Mouse (Mus musculus): ENCODE results near the gene Egfl7. TPM values are rescaled to one million over a fixed set of nuclear protein-coding genes. Genes with fewer than 3 reads are reported as not detected.

The Egfl7 gene
- polyA plus RNA-seq, 1 experiment from 2014 or later = 50.0 TPM

GRCm38 (mm10) chr2:26638572-26638971 lies 58.8 kb downstream of the Egfl7 start:
- no peak for DNase-seq (ENCODE audit: low spot score)

- peak; percentile 81 for DNase-seq (ENCODE audit: low spot score)
Observed at GRCm38 (mm10) chr2:26639083-26639482, 59.3 kb downstream of the Egfl7 start.

- DNase-seq (ENCODE audit: low spot score) = peak; percentile 95
Observed at GRCm38 (mm10) chr2:26639838-26640830, 60.3 kb downstream of the Egfl7 start.

GRCm38 (mm10) chr2:26641006-26641647 lies 61.3 kb downstream of the Egfl7 start:
- no peak for DNase-seq (ENCODE audit: low spot score)

MicroRNAs within 50 kb of the gene (microRNA counts, 519-probe panel; counts per million panel counts)
- microRNA mmu-miR-126-3p = 7,678 counts per million, percentile 96 among the panel's probes with 10 or more counts
- 4,437 counts per million, percentile 80 among the panel's probes with 10 or more counts for microRNA mmu-miR-126-5p

Small RNAs within 50 kb of the gene (microRNA-seq; reads per million reads assigned to microRNA genes)
- not detected for gene Mir126a (ENCODE audit: borderline number of aligned reads)
- not detected for gene Mir126b (ENCODE audit: borderline number of aligned reads)

Other genes starting within 250 kb of the Egfl7 start
- 22.2 and 24.5 TPM in 2 replicates for gene Dnlz, start 227.9 kb upstream of the Egfl7 start, polyA plus RNA-seq (2015; fragmentation: Nextera tagmentation; extraction: Ambion mirVana)
- gene Card9, start 219.1 kb upstream of the Egfl7 start, polyA plus RNA-seq (2015; fragmentation: Nextera tagmentation; extraction: Ambion mirVana) = 15.9 and 17.1 TPM in 2 replicates
- 14.2 and 19.4 TPM in 2 replicates for gene Snapc4, start 199.4 kb upstream of the Egfl7 start, polyA plus RNA-seq (2015; fragmentation: Nextera tagmentation; extraction: Ambion mirVana)
- 164 and 184 TPM in 2 replicates for gene Entr1, start 190.7 kb upstream of the Egfl7 start, polyA plus RNA-seq (2015; fragmentation: Nextera tagmentation; extraction: Ambion mirVana)
- 81.8 and 83.4 TPM in 2 replicates for gene Pmpca, start 190.7 kb upstream of the Egfl7 start, polyA plus RNA-seq (2015; fragmentation: Nextera tagmentation; extraction: Ambion mirVana)
- gene Inpp5e, start 170.8 kb upstream of the Egfl7 start, polyA plus RNA-seq (2015; fragmentation: Nextera tagmentation; extraction: Ambion mirVana) = 13.9 and 14.1 TPM in 2 replicates
- 12.4 and 12.9 TPM in 2 replicates for gene Sec16a, start 134.8 kb upstream of the Egfl7 start, polyA plus RNA-seq (2015; fragmentation: Nextera tagmentation; extraction: Ambion mirVana)
- gene Notch1, start 63.4 kb upstream of the Egfl7 start, polyA plus RNA-seq (2015; fragmentation: Nextera tagmentation; extraction: Ambion mirVana) = 44.3 and 54.9 TPM in 2 replicates
- gene Gm20532, start 6.6 kb downstream of the Egfl7 start, polyA plus RNA-seq (2015; fragmentation: Nextera tagmentation; extraction: Ambion mirVana) = not detected in 2 replicates
- gene Agpat2, start 24.4 kb downstream of the Egfl7 start, polyA plus RNA-seq (2015; fragmentation: Nextera tagmentation; extraction: Ambion mirVana) = 14.7 and 14.9 TPM in 2 replicates
- 11.9 and 12.2 TPM in 2 replicates for gene Fam69b, start 48.4 kb downstream of the Egfl7 start, polyA plus RNA-seq (2015; fragmentation: Nextera tagmentation; extraction: Ambion mirVana)
- 2.2 and 3.9 TPM in 2 replicates for gene Lcn4, start 91.3 kb downstream of the Egfl7 start, polyA plus RNA-seq (2015; fragmentation: Nextera tagmentation; extraction: Ambion mirVana)